Mouse (Mus musculus) limb, embryonic 11.5 days (tissue): Measurements from ENCODE around the gene Enpp4. TPM values are rescaled to one million over a fixed set of nuclear protein-coding genes. Genes with fewer than 3 reads are reported as not detected.
A peak's percentile ranks its signal among the peaks of the same experiment; 100 is the strongest.

Experiments
- ATAC-seq: fragments of 200-750 bp; cut with Nextera tagmentation; 2 replicates; pipeline ENCODE4 v1.8.0; 2017; ENCODE audit warnings: low read depth; ENCODE audit not compliant: insufficient number of reproducible peaks, low FRiP score, low TSS enrichment
- DNase-seq: peaks from one replicate; pipeline ENCODE4 v3.0.0-alpha.2; 2015; ENCODE audit warnings: low spot score
- H3K27ac ChIP-seq: fragments of 300-500 bp; sonication (generic); replicated peaks from 2 replicates; pipeline ENCODE4 v1.5.1; 2014; ENCODE audit warnings: low read depth, mild to moderate bottlenecking, low read length
- H3K27me3 ChIP-seq: fragments of 300-500 bp; sonication (generic); 2 replicates; pipeline ENCODE4 v1.6.1; 2014; ENCODE audit warnings: mild to moderate bottlenecking, low read length, mixed read lengths; ENCODE audit not compliant: control insufficient read depth, insufficient read depth
- H3K36me3 ChIP-seq: fragments of 300-500 bp; sonication (generic); 2 replicates; pipeline ENCODE4 v1.6.1; 2014; ENCODE audit warnings: mild to moderate bottlenecking, low read length, moderate library complexity, mixed read lengths; ENCODE audit not compliant: control insufficient read depth, insufficient read depth
- H3K4me1 ChIP-seq: fragments of 300-500 bp; sonication (generic); 2 replicates; pipeline ENCODE4 v1.6.1; 2014; ENCODE audit warnings: low read length, mixed read lengths; ENCODE audit not compliant: control insufficient read depth, insufficient read depth
- H3K4me2 ChIP-seq: fragments of 300-500 bp; sonication (generic); 2 replicates; pipeline ENCODE4 v1.6.1; 2014; ENCODE audit warnings: low read depth, mild to moderate bottlenecking, moderate library complexity; ENCODE audit not compliant: severe bottlenecking
- H3K4me3 ChIP-seq: fragments of 300-500 bp; sonication (generic); 2 replicates; pipeline ENCODE4 v1.5.1; 2014; ENCODE audit warnings: low read depth, low read length
- H3K9ac ChIP-seq: fragments of 300-500 bp; sonication (generic); 2 replicates; pipeline ENCODE4 v1.6.1; 2014; ENCODE audit warnings: mild to moderate bottlenecking, low read length
- H3K9me3 ChIP-seq: fragments of 300-500 bp; sonication (generic); 2 replicates; pipeline ENCODE4 v1.6.1; 2016; ENCODE audit warnings: low read length; ENCODE audit not compliant: control insufficient read depth
- WGBS: fragments of 180-500 bp; shearing (Covaris S2); extraction: QIAGEN DNeasy Blood & Tissue Kit; methylation state at CpG from one replicate; pipeline ENCODE4 v1.1.7; 2014; 5-methylcytosine and 5-hydroxymethylcytosine counted together
- polyA plus RNA-seq: library from polyadenylated mRNA; unstranded; fragments of >200 nt; fragmentation: Nextera tagmentation; extraction: Ambion mirVana; gene quantifications from 2 replicates; pipeline ENCODE4 v1.2.1, GENCODE M21; 2014

Gene Enpp4
- polyA plus RNA-seq: 2.5 and 3.7 TPM in 2 replicates

DNA sequence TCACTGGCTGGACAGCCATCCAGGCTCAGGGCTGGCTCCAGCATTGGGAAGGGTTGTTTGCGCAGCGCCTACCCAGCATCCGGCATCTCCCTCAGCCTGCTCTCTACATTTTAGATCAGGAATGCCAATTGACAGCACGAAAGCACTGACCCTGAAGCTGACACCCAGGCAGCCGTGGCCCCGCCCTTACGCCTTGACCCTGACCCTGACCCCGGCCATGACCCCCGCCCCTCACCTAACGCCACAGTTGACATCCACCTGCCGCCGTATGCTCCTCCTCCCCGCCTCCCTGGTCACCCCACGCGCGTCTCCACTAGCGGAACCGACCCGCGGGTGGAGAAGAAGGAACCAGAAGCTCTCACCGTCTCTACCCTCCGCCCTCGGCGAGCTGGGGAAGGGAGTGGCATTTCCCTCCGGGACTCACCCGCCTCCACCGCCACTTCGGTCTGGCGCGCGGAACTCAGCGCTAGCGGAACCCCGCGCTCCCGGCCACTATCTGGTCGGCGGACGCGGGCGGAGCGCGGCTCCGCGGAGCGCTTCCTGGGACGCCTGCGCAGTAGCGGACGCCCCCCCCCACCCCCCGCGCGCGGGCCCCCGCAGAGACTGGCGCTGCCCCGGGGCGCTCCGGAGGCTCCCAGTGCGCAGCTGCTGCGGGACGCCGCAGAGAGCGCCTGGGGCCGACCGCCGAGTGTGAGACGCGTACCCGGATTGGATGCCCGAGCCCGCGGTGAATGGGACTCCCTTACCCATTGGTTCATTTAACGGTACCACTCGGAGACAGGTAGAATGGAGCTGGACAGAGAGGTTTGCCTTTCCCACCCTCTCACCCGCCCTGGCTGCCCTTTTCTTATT lies at the start of gene Enpp4:
Gene Enpp4 (minus strand): TSS at position 523 of the 852 bp plus-strand sequence.
- Histone ChIP-seq H3K27me3 (no peaks in the 10 kb centered on the region), H3K9me3 (no peaks in the 10 kb centered on the region), H3K36me3 (no peaks in the 10 kb centered on the region), H3K27ac (no peak within 1 kb of the TSS), H3K9ac (peak within 1 kb of the TSS; percentile 55), H3K4me2 (peak within 1 kb of the TSS; percentile 99), H3K4me1 (no peaks in the 10 kb centered on the region), H3K4me3 (peak within 1 kb of the TSS; percentile 52)
- under 1% methylated on average over 75 of the region's 76 CpGs for WGBS
- peak; percentile 94 for ATAC-seq
- DNase-seq: peak; percentile 83

DNA sequence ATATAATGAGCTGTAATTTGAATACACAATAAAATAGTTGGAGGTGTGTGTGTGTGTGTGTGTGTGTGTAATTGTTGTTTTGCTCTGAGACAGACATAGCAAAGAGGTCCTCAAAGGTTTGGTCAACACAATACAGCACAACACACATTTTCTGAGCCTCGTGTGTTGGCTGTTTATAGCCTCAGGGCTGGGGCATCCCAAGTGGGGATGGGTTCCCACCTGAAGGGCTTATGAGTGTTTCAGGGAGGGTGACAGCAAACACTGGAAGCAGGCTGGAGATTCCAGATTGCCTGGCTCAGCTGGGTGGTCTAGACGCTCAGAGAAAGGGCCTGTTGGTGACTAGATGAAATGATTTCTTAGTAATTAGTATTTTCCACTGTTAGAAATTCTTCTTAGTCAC lies 49.6 kb upstream of the Enpp4 start:
- DNase-seq: no peak
- Histone ChIP-seq H3K4me2 (no peak overlapping the region), H3K4me1 (no peaks in the 10 kb centered on the region), H3K9me3 (no peaks in the 10 kb centered on the region), H3K27me3 (no peaks in the 10 kb centered on the region), H3K4me3 (no peak overlapping the region), H3K27ac (no peak overlapping the region), H3K36me3 (no peaks in the 10 kb centered on the region), H3K9ac (no peak overlapping the region)
- ATAC-seq: no peak
- WGBS: 60% methylated on average over 2 of the region's 2 CpGs

DNA sequence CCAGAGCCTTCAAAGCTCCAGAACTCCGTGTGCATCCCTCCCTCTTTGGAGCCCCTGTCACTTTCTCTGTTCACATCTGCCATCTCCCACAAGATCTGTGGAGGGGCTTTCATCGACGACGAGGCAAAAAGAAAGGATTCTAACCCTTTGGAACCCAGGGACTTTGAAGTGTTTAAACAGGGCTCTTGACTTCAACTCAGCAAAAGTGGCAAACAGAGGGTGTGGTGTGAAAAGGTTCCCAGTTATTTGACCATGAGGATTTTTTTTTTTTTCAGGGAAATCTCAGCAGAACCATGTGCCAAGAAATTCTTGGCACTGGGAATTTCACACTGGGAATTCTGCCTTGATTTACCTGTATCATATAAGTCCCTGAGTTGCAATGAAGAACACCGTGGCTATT lies 48.3 kb upstream of the Enpp4 start:
- DNase-seq: no peak
- no peaks in the 10 kb centered on the region for H3K36me3 ChIP-seq
- H3K4me3 ChIP-seq: no peak overlapping the region
- H3K4me2 ChIP-seq: no peak overlapping the region
- no peaks in the 10 kb centered on the region for H3K9me3 ChIP-seq
- H3K27me3 ChIP-seq: no peaks in the 10 kb centered on the region
- WGBS: 33% methylated on average over 5 of the region's 5 CpGs
- no peak for ATAC-seq
- no peak overlapping the region for H3K27ac ChIP-seq
- no peaks in the 10 kb centered on the region for H3K4me1 ChIP-seq
- H3K9ac ChIP-seq: no peak overlapping the region

DNA sequence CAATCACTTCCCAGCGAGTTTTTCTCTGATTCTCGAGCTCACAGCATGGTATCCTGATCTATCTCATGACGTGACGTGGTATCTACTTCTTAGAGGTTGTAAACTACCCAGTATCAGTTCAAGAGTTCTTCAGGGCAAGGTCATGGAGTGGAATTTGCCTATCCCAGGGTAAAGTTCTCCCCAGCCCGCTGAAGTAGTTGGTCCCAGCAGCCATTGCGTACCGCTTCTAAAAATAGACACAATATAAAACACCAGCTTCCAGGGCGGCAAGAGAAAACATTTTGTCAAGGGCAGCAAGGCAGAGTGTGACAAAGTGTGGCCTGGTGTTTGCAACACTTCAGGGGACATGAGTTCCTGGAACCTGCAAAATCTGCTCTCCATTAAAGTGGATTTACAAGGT lies 46.3 kb upstream of the Enpp4 start:
- H3K4me3 ChIP-seq: no peak overlapping the region
- 77% methylated on average over 8 of the region's 8 CpGs for WGBS
- ATAC-seq: no peak
- no peaks in the 10 kb centered on the region for H3K9me3 ChIP-seq
- no peak overlapping the region for H3K9ac ChIP-seq
- DNase-seq: no peak
- H3K4me1 ChIP-seq: no peaks in the 10 kb centered on the region
- H3K36me3 ChIP-seq: no peaks in the 10 kb centered on the region
- no peaks in the 10 kb centered on the region for H3K27me3 ChIP-seq
- H3K4me2 ChIP-seq: no peak overlapping the region
- H3K27ac ChIP-seq: no peak overlapping the region

DNA sequence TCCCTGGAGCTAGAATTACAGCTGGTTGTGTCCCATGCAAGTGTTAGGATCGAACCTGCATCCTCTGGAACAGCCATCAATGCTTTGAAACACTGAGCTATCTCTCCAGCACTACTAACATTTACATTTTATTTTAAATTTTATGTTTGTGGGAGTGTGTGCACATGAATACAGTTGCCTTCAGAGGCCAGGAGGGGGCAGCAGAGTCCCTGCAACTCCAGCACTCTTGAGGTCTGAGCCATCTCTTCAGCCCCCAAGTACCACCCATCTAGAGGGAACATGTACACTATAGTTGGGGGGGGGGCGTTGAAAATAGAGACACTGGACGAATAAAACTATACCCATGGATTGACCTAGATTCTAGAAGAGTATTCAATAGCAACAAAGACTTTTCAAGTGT lies 45.5 kb upstream of the Enpp4 start:
- H3K36me3 ChIP-seq: no peaks in the 10 kb centered on the region
- no peak overlapping the region for H3K27ac ChIP-seq
- no peaks in the 10 kb centered on the region for H3K4me1 ChIP-seq
- DNase-seq: peak; percentile 58
- no peak overlapping the region for H3K9ac ChIP-seq
- 67% methylated on average over 3 of the region's 3 CpGs for WGBS
- no peak for ATAC-seq
- H3K4me3 ChIP-seq: no peak overlapping the region
- H3K9me3 ChIP-seq: no peaks in the 10 kb centered on the region
- no peak overlapping the region for H3K4me2 ChIP-seq
- no peaks in the 10 kb centered on the region for H3K27me3 ChIP-seq

DNA sequence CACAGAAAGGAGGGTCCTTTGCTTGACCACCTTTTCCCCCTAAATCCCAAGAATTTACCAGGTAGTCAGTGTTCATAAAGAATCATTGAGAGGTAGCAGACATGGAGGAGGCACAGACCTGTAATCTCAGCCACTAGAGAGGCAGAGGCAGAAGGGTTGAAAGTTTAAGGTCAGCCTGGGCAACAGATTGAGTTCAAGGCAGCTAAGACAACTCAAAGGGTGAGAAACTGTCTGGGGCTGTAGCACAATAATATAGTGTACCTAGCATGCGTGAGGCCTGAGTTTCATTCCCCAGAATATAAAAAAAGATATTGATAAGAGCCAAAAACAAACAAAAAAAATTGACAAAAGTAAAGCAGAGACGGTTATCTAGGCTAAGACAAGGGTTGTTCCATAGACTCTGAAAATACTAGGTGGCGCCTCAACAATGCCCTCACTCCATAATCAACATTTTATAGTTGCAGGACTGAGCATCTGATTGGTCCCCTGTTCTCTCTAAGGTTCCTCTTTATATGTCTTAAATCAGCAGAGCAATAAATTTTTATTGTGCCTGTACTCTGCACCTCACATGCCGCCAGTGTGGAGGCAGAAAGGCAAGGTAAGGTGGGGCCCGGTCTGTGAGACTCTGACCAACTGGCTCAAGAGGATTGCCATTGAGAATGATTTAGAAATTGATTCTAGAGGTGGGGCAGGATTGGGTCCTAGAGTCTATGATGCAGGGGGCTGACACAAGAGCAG lies 42.7 kb upstream of the Enpp4 start:
- no peaks in the 10 kb centered on the region for H3K9me3 ChIP-seq
- DNase-seq (no peak), ATAC-seq (no peak)
- no peaks in the 10 kb centered on the region for H3K36me3 ChIP-seq
- no peak overlapping the region for H3K27ac ChIP-seq
- H3K9ac ChIP-seq: no peak overlapping the region
- no peak overlapping the region for H3K4me3 ChIP-seq
- H3K4me2 ChIP-seq: no peak overlapping the region
- H3K4me1 ChIP-seq: no peaks in the 10 kb centered on the region
- WGBS: 69% methylated on average over 5 of the region's 5 CpGs
- H3K27me3 ChIP-seq: no peaks in the 10 kb centered on the region

DNA sequence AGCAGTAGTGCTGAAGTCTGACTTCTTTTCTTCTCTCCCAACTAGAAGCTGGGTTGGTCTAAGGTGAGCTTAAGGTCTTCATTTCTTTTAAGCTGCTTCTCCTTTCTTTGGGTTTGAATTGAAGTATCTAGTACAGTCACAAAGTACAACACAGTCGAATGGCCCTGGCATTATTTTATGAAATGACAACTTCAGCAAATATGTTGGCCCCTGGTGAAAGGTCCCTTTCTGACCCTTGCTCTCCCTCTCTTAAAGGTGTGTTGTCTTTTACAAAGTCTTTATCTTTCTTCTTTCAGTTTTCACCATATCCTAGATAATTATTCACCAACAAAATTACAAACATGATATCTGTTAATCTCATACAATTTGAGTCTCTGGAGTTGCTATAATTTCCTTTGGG lies 40.2 kb upstream of the Enpp4 start:
- DNase-seq (no peak), ATAC-seq (no peak)
- H3K36me3 ChIP-seq: no peaks in the 10 kb centered on the region
- H3K9ac ChIP-seq: no peak overlapping the region
- no peak overlapping the region for H3K27ac ChIP-seq
- H3K9me3 ChIP-seq: no peaks in the 10 kb centered on the region
- WGBS: 84% methylated on average over 1 of the region's 1 CpGs
- H3K27me3 ChIP-seq: no peaks in the 10 kb centered on the region
- H3K4me2 ChIP-seq: no peak overlapping the region
- no peaks in the 10 kb centered on the region for H3K4me1 ChIP-seq
- H3K4me3 ChIP-seq: no peak overlapping the region

DNA sequence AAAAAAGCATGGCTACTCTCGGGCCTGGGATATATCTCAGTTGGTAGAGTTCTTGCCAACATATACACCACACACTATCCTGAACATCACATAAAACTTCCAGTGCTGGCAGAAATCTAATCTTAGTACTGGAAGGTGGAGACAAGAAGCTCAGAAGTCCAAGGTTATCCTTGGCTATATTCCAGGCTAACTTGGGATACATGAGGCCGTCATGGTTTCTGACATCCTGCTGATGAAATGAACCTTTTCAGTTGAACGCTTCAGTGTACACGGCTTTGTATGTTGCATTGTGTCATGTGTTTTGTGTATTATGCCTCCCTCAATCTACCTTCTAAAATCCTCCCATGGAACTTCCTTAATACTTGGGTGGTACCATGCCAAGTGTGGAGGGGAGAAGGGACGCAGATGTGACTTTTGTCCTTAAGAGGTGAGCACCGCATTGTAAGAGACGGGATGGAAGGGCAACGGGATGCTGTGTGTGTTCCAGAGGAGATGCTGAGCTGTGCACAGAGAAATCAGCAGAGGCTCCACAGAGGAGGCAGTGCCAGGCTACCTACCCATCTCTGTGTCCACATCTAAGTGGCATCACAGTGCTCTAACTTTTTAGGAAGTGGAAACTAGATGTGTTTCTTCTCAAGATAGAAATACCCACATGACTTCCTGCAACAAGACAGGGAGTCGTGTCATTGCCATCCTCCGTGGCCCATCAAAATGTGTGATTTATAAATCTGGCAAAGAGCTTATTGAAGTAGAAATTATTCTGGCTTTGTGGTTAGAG lies 31.4 kb upstream of the Enpp4 start:
- Histone ChIP-seq H3K4me1 (no peaks in the 10 kb centered on the region), H3K9ac (no peak overlapping the region), H3K4me2 (no peak overlapping the region), H3K9me3 (no peaks in the 10 kb centered on the region), H3K36me3 (no peaks in the 10 kb centered on the region), H3K27me3 (no peaks in the 10 kb centered on the region), H3K27ac (no peak overlapping the region), H3K4me3 (no peak overlapping the region)
- 92% methylated on average over 10 of the region's 10 CpGs for WGBS
- DNase-seq (no peak), ATAC-seq (no peak)
